Mouse (Mus musculus) kidney, adult 18-20 months (tissue): ENCODE results near the gene Gm10639.
"Not testable (repeated sequence)": the region's sequence is repeated elsewhere in the genome, so short reads cannot be mapped to it uniquely, and the experiment has no call there.

Experiments
- DNase-seq: peaks from one replicate; pipeline ENCODE4 v3.0.0; 2021

Gm10639 gene

GRCm38 (mm10) chr9:78348206-78349004, 58.7 kb downstream of the Gm10639 start:
- peak; percentile 79 for DNase-seq

- DNase-seq, result peak; percentile 47
These were observed 59.4 kb downstream of the Gm10639 start for GRCm38 (mm10) chr9:78349141-78349540.

DNA sequence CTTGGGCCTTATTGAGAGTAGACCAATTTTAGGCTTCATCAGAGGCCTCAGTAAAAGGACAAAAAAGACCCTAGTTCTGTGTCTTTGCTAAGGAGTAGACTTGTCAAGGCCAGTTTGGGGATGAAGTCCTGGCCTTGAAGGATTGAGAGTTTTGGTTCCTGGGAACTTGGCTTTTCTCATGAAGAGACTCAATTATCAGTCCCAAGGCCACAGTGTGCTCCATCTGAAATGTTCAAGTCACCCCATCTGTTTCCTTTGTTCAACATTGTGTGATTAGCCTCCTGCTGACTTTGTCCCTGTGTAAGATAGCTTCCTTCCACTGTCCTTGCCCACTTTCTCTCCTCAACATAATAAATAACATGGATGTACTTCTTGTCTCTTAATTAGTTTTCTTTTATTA, 60.3 kb downstream of the Gm10639 start:
- not testable (repeated sequence) for DNase-seq

DNA sequence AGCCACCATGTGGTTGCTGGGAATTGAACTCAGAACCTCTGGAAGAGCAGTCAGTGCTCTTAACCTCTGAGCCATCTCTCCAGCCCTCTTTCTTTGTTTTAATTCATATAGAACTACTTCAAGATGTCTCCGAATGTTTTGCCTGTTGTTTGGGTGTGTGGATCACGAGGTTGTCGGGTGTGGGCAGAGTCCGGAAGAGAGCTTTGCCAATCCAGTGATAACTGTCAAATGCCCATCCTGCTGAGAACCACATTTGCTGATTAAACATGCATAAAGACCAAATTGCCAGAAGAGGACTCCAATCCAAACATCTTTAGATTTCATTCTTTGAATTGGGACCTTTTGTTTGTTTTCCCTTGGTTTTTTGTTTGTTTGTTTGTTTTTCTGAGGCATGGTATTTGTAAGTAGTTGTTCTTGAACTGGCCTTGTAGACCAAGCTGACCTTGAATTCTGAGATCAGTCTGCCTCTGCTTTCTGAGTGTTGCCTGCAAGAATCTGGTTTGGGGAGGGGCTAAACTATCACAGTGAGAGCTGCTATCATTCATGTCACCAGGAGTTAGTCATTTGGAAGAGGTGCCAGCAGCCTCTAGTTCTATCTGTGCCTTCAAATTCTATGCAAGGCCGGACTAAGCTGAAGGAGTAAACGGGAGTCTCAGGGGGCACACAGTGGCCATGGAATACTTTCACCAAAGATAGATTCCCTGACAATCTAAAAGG, 61.9 kb downstream of the Gm10639 start:
- no peak for DNase-seq
